Mouse (Mus musculus): ENCODE data around the gene Coq5.

Coq5 gene

DNA sequence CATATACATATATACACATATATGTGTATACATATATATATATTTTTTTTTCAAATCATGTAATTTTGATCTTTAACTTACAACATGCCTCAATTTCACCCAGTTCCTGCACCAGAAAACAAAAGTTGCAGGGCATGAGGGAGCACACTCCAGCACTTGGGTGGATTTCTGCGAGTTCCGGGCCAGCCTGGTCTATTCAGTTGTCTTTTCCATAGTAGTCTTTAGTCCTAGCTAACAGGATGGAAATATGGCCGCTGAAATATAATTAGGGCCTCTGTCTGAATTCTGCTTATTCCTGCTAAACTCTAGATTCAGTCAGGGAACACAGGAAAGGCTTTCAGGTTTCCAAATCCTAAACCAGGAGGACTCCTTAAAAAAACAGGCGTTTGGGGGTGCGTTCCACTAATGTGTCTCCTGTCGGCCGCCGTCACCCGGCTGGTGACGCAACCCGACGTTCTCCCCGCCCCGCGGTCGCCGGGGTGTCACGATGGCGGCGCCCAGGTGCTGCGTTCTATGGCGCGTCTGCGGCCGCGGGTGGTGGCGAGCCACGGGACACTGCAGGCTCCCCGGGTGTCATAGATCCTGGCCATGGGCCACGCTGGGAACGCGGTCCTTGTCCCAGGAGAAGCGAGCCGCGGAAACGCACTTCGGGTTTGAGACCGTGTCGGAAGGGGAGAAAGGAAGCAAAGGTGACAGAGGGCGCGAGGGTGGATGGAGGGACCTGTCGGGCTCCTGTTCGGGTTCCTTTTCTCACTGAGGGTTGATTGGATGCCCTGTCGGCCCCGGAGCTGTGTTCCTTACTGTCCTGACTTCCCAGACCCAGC is at the start of gene Coq5:
Gene Coq5, plus strand, starts transcription at position 441 of the 824 bp plus-strand sequence.
- DNase-seq (ENCODE audit: low spot score): peak; percentile 80

DNA sequence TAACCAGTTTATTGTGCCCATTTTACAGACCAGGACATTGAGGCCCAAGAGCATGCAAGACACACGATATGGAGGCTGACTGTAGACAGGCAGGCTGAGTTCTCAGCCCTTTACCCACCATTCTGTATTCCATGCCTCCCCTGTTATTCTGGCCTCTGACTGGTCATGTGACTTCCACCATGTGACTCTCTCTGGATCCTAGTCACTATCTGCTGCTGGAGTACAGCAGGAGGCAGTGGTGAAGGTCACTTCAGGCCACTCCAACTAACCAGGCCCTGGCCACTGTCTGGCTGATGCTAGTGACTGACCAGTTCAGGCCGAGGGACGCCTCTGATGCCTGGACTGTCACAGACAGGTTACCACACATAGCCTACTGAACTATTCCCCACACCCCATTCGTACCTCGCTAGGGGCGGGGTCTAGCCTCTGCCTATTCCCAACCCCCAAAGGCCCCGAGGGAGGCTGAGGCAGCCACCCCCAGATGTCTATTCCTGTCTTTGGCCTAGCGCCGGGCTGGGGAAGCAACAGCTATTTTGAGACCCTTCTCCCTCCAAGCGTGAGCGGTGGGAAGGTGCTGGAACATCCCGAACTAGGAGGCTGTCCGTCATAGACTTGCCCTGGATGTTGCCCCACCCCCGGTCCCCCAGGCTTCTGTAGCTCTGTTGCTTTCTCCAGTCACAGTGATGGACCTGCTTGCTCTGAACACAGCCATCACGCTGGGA is 48.5 kb upstream of the Coq5 start:
- DNase-seq (ENCODE audit: low spot score): no peak

DNA sequence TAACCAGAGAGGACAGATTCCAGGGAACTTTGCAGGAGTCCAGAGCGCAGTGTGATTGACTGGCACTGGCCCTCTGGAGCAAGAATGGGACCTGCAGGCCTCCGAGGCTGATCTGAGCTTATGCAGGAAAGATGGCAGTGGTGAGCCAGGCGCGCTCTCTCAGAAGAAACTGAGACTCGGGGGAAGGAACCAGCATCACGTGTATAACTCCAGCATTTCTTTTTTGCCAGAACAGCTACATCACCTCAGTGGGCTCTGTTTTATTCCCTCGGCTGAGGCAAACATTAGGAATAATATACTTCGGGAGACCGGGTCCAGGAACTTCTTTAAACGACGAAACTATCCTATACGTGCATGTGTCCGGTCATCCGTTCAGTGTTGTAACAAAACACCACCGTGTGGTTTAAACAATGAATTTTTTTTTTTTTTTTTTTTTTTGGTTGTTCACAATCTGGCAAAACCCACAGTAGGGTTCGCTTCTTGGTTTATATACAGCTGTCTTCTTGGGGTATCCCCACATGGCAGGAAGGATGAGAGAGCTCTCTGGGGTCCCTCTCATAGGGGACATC is 47.8 kb upstream of the Coq5 start:
- no peak for DNase-seq (ENCODE audit: low spot score)

DNA sequence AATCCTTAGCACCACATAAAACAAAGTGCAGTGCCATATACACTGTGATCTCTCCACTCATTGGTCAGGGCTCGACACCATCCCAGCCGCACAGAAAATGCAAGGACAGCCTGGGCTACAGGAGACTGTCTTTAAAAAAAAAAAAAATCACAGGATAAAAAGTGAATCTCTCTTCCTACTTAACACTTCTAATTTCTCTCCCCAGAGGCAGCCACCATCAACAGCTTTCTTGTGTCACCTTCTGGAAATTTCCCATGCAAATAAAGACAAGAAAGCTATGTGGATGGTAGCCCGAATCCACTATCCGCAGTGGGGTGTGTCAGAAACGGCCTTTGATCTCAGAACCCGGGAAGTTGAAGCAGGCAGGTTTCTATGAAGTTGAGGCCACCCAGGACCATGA is 47.0 kb upstream of the Coq5 start:
- DNase-seq (ENCODE audit: low spot score): no peak

DNA sequence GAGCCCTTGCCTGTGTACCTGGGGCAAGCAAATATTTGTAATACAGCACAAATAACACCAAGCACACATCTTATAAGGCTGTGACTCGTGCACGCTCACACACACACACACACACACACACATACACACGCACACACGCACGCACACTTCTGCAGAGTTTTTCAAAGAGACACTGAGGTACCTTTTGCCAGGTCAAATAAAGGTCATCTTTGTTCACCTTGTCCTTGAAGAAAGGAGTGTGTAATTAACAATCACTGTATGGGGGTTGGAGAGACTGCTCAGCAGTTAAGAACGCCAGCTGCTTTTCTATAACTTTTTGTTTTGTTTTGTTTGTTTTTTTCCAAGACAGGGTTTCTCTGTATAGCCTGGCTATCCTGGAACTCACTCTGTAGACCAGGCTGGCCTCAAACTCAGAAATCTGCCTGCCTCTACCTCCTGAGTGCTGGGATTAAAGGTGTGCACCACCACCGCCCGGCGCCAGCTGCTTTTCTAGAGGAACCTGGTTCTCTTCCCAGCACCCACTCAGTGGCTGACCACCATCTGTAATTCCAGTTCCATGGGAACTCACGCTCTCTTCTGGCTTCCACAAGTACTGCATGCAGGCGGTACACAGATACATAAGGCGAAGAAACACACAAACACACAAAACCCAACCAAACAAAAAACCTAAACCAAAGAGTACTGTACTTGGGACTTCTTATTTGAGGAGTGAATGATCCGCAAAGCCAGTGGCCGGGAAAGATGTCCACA is 46.3 kb upstream of the Coq5 start:
- DNase-seq (ENCODE audit: low spot score): no peak

DNA sequence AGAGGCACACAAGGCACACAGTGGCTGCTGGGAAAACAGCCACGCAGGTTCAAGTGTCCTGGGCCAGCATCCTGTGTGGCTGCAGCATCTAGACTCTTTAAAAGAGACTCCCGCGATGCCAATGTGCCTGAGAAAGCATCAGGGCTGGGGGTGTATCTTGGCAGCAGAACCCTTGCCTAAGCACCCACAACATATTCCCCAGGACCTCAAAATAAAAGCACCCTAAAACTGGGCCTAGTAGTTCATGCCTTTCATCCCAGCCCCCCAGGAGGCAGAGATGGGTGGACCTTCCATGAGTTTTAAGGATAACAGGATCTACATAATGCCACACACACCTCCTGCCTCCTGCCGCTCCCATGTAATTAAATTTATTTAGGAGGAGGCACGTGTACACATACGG is 44.9 kb upstream of the Coq5 start:
- DNase-seq (ENCODE audit: low spot score): no peak

DNA sequence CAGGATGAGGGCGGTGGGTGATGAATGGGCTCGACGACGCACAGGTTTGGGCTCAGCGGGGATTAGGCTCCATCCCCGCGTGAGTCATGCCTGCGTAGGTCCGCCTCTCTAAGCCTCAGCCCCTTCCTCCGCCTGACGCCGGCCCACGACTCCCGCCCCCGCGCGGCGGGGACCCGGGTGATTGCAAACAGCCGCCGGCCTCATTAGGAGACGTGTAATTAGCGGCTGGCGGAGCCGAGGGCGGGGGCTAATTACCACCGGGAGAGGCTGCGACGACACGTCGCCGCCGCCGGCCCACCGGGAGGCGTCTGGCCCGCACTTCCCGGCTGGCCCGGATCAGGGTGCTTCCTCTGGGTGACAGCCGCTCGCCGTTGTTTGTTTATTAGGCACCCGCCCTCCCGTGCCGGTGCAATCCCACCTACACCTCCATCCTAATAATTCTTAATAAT is 44.1 kb upstream of the Coq5 start:
- peak; percentile 38 for DNase-seq (ENCODE audit: low spot score)

DNA sequence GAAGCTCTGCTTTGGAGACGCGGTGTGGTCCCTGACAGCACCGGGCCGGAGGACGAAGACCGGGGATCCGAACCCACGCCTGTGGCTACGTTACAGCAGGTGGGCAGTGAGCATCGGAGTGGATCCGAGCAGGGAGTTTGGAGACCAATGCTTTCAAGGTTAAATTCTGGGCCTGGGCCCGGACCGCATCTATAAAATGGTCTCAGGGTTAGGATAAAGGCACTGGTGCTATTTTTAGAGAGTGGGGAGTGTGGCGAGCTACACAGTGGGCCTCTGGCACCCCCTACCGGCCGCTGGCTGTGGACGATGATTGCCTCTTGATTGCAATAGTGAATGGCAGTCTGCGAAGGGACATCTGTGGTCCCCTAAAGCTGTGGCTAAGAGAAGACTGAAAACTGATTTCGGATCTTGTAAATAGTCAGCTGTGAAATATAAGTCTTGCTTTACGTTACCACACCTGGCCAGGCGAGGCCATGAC is 43.6 kb upstream of the Coq5 start, which contains the start of gene Pop5:
Gene Pop5, plus strand, starts transcription at position 51 of the 478 bp plus-strand sequence.
- DNase-seq (ENCODE audit: low spot score): peak; percentile 89

DNA sequence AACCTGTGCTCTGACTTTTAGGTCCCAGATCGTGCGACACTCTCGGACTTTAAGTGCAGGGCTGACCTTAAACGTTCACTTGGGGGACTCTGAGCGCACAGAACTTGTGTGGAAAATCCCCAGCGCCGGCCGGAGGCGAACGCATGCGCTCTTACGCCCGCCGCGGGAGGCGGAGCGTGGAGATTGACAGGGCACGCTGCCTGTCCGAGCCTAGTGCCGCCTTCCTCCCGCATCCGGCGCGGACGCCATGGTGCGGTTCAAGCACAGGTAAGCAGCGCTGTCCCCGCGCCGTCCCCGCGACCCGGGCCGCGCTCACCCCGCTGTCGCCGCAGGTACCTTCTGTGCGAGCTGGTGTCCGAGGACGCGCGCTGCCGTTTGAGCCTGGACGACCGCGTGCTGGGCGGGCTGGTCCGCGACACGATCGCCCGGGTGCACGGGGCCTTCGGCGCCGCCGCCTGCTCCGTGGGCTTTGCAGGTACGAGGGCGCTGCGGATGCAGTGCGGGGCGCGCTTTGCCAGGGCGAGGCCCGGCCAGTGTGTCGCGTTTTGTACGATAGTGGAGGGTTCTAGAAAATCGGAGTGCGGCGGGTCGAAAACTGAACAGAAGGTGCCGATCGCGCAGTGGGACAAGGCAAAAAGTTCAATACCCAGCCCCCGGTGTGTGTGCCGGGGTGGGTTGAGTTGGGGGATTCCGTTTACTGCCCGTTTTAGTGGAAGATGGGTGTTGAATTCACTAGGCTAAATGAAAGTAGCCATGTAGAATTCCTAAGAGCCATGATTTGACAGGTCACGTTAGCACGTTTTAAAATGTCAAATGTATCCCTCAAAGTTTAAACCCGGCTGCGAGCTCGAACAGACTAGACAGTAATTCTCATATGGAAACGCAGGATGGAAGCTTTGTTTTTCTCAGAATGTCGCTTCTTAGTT is 41.4 kb upstream of the Coq5 start:
- DNase-seq (ENCODE audit: low spot score): peak; percentile 86

DNA sequence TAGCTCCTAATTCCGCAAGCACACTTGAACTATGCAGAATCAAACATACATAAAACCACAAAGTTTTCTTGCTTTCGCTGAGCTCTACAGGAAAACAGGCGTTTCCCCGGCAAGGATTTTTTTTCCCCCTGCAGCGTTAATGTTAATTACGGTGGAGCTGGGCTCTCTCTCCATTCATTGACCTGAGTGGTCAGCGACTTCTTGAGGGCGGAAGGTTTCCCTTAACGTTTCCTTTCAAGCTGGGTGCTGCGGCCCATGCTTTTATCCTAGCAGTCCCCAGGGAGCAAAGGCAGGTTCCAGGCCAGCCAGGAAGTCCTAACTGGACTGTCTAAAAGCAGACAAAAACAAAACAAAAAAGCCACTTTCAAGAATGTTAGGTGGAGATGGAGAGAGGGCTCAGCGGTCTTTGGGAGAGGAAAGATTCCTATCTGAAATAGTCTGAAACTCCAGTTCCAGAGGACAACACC is 40.7 kb upstream of the Coq5 start:
- DNase-seq (ENCODE audit: low spot score): no peak

DNA sequence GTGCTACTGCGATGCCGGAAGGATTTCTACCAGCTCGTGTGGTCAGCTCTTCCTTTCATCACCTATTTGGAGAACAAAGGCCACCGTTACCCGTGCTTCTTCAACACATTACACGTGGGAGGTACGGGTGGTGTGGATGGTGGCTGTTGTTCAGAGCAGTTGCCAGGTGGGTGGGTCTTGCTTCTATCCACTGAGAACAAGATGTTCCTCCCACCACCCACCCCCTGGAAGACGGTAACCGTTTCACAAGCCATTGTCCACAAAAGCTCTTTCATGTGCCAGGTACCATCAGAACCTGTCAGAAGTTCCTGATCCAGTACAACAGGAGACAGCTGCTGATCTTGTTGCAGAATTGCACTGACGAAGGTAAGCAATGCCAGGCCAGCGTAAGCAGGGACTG is 39.3 kb upstream of the Coq5 start:
- no peak for DNase-seq (ENCODE audit: low spot score)

DNA sequence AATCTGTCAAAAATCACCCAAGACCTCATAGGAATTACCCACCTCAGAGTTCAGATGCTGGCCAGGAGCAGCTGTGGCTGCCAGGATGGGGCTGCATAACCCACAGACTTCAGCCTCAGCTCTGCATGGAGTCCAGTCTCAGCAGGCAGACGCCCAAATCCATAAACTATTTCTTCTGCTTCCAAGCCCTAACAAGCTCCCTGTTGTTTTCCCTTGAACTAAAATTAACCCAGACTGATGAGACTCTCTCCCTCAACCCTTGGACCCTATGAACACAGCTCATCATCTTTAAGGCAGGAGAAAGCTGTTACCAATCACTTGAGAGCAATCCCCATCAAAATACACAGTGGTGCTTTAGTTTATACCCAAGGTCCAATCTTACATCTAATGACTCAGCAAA is 24.0 kb upstream of the Coq5 start:
- DNase-seq (ENCODE audit: low spot score): no peak

DNA sequence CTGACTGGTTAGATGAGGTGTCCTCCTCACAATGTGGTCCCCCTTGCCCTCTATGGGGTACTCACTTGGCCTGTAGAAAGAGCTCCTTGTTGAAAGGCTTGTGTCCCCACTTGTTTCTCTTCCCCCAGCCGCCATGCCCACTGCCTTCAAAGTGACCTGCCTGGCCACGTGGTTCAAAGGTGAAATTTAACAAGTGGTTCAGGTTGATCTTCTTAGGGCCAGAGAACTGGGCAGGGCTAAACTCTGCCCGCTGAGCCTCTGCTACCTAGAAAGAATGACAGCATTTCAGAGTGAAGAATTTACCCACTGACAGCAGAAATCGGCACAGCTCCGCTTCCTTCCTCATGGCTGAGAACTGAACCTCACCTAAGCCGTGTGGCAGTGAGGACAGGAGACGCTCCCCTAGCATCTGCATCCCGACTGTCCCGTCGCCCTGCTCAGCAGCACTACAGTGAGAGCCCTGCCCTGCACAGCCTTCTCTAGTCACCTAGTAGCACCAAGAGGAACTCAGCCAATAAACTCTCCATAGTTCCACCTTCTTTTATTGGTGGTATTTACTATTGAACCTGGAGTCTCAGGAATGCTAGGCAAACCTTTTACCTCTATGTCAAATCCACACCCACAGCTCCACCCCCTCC is 22.4 kb upstream of the Coq5 start:
- no peak for DNase-seq (ENCODE audit: low spot score)

DNA sequence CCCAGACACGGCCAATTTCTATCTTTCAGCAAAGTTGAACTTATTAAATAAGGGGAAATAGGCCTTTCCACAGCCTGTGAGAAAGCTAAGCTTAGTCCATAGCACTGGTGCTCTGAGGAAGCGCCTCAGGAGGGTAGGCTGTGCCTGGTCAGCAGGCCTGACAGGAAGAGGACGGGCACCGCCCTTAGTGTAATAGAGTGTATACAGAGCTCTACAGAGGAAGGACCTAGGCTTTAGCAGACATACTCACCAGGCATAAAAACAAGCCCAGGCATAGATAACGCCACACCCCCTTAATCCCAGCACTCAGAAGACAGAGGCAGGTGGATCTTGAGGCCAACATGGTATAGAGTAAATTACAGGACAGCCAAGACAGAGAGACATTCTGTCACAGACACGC is 19.1 kb upstream of the Coq5 start:
- no peak for DNase-seq (ENCODE audit: low spot score)

DNA sequence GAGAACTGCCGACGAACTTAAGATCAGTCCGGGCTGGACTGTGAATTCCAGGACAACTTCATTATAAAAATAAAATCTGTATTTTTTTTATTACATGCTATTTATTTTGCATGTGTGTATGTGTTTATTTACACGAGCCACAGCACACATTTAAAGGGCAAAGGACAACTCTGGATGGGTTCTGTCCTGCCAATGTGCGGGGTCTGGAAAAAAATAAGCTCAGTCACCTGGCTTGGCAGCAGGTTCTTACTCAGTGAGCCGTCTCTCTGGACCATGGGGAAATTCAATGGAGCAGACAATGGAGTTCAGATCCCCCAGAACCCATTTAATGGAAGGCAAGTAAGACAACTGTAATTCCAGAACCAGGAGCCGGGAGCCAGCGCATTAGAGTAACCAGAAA is 18.3 kb upstream of the Coq5 start:
- DNase-seq (ENCODE audit: low spot score): no peak

DNA sequence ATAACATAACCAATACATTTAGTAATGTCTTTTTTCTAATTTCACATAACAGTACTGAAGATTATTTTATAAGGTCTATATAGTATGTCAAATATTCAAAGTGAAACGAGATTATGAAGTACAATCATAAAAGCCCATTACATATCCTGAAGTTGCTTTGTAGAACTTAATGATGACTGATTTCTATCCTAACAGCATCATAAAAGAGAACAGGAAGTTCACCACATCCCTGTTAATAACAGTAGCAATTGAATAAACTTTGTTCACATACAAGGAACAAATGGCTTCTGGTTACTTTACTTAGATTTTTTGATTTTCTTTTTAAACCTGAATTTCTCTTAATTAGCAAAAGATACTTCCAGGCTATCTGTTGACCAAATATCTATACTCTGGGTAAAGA is 17.6 kb upstream of the Coq5 start:
- no peak for DNase-seq (ENCODE audit: low spot score)

DNA sequence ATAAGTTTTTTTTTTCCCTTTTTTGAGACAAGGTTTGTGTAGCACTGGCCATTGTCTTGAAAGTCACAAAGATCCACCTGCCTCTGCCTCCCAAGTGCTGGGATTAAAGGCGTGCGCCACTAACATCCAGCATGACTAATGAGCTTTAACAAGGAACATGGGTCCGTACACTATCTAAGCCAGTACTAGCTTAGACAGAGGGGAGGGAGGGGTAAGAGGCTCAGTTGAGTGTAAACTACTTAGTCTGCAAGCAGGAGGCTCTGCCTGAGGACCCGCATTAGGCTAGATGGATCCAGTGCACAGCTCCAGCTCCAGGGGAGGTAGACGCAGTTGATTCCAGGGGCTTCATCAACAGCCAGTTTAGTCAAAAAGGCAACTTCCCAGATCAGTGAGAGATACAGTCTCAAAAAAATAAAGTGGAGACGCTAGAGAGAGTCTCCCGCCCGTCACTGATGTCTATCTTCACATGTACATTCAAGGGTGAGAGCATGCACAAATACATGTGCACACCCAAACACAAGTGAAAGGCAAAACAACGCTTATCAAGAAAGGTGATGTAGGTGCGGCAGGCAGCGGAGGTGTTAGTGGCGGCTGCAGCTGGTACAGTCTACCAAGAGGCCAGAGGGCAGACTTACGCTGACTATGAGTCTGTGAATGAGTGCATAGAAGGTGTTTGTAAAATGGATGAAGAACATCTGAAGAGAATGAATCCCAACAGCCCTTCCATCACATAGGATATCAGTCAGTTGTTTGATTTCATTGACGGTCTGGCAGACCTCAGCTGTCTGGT is 16.8 kb upstream of the Coq5 start:
- DNase-seq (ENCODE audit: low spot score): no peak

DNA sequence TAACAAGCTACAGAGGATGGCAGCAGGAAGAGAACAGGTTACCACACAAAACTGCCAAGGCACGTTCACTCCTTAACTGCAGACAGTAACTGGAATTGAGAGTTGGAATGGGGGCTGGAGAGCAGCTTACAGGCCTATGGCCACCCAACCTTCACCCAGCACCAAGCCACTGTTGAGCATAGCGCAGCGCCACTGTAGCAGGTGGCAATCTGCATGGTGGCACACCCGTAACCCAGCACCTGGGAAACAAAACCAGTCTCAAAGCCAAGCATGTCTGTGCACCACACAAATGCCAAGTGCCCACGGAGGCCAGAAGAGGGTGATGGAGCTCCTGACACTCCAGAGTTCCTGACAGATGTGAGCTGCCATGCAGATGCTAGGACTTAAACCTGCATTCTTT is 13.1 kb upstream of the Coq5 start:
- DNase-seq (ENCODE audit: low spot score): no peak

DNA sequence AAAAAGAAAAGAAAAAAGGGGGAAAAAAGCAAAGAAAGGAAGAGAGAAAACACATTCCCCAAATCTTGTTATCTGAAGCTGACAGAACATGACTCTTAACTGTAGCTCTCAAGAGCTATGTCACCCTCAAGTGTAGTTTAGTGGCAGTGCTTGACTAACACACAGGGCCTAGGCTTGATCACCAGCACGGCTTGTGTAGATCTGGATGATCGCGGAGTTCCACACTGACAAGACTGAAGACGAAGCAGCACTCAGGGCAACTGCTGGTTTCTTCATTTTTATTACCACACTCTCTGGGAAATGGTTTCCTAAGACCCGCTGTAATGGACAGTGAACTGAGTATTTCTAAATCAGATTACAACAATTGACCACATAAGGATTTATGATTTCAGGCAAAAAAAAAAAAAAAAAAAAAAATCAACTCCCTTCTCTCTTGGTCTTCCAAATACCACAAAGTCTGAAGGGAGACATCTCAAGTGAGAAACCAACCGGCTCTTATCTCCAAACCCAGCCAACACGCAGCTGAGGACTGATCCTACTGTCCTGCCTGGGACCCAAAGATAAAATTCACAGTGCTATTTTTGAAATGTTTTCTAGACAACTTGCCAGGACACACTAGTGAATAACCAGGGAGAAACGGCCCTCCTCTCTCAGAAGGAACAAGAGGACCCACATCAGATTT is 12.5 kb upstream of the Coq5 start:
- no peak for DNase-seq (ENCODE audit: low spot score)

All from ovary, postnatal 14 days (tissue).